Mouse (Mus musculus) CH12F3 (cell line): ENCODE data around the gene Tomm34.

Experiments
- in situ Hi-C: fragments of 300-500 bp; cut with MboI; formaldehyde crosslinking; loops from 2 replicates; pipeline ENCODE4 v1.14.3; 2020; ENCODE audit warnings: low sequenced_read_pairs

Gene Tomm34

DNA sequence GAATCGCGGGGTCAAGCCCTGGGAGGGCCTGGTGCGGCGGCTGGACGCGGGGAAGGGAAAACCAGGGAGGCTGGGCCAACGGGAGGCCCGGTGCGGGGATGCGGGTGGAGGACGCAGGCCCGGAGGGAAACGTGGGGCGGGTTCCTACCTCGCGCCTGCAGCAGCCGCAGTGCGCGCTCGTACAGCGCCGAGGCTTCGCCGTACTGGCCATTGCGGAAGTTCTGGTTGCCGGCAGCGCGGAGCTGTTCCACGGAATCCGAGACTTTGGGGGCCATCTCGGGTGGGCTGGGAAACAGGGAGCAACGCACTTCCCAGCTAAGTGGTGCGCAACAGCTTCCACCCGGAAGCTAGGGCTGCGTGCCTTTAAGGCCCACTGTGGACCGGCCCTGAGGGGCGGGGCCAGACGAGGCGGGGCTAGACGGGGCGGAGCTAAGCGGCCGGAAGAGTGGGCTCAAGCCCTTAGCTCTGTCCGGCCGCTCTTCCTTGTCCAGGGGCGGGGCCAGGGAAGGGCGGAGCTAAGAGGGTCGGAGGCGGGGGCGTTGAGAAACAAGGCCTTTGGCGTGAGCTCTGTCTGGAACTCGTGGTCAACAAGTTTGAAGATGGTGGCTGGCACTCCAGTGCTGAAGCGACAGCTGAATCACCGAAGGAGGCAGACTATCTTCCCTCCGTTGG is at the start of gene Tomm34:
Gene Tomm34 (minus strand): TSS at position 405 of the 672 bp plus-strand sequence.
- in situ Hi-C loops: no loop called here

DNA sequence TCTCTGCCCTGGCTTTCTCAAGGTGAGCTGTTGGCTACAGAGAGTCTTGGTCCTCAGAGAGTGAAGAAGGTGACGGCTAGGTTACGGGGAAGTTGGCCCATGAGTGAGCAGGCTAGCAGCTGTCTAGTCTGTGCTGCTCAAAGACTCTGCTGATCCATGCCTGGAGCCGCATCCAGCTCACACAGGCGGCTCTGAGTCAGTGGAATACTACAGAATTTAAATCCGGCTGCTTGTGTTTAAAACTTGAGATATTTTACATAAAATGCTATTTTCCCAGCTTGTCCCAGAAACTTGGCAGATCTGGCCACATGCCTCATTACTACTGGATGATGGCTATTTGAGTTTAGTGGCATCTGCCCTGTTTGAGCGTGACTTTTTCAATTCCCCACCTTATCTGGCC is 48.5 kb upstream of the Tomm34 start:
- in situ Hi-C loops: no loop called here

DNA sequence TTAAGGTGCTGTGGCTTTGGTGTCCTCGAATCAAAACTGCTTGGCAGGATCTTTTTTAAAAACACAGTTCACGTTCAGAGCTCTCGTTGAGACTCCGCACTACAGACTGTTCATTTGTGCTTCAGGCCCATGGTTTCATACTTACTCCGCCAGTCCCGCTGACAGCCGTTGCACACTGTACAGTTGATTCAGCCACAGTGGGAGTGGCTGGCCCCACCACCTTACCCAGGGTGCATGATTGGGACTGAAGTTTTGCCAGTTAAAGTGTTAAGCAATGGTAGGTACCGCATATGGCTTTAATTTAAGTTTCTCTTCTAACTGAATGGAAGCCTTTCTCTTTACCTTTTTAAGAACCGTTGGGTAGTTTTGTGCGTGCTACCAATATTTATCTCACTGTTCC is 44.6 kb upstream of the Tomm34 start:
- in situ Hi-C loops: no loop called here

DNA sequence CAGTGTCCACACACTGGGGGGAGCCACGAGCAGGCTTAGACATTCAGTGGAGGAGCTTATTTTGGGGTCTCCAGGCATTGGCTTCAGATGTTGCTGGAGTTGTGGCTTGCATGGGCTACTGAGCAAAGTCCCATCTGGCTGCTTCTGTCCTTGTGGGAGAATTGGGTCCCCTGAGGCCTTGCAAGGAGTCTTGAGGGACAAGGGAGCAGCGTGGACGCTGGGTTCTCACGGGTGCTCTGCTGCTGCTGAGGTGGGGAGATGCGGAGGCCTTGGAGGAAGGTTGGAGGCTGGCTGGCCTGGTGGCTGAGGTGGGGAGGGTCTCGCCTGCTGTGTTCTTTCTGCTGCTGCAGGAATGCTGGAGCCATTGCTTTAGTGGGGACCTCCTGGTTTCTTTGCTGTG is 43.1 kb upstream of the Tomm34 start:
- in situ Hi-C loops: no loop called here

DNA sequence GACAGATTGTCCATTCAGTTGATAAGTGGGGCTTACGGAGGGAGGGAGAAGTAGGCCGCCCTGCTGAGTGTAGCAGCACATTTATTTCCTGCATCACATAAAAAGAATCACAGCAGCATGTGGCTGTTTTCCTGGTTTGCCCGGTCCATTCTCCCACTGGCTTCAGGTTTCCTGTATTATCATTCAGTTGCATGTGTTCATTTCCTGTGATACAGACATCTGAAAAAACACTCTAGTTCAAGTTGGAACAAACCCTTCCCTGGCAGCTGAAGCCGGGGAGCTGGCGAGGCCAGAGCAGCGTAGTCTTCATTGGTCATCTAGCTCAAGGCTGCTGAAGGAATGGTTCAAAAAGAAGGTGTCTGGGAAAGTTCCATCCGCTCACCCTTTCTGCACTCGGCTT is 40.6 kb upstream of the Tomm34 start:
- in situ Hi-C loops: no loop called here

DNA sequence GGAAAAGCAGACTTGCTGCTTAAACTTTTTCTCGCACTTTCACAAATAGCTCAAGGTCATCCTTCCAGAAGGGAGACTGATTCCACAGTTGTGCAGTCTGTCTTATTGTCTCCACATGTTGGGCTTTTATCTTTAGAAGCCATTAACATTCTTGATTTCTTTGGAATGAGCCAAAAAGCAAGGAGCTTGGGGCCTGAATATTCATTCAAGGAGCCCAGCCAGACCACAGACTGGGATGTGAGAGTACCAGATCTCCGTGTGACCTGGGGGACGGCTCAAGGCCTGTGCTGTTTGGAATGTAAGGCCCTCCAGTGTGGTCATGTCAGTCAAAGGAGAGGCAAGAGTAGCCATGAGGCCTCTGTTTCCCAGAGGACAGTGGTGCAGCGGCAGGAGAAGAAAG is 37.5 kb upstream of the Tomm34 start:
- in situ Hi-C loops: loop anchor here (10.0 kb wide), 1 partner anchor 246 kb away; no protein-coding TSS in a partner anchor

DNA sequence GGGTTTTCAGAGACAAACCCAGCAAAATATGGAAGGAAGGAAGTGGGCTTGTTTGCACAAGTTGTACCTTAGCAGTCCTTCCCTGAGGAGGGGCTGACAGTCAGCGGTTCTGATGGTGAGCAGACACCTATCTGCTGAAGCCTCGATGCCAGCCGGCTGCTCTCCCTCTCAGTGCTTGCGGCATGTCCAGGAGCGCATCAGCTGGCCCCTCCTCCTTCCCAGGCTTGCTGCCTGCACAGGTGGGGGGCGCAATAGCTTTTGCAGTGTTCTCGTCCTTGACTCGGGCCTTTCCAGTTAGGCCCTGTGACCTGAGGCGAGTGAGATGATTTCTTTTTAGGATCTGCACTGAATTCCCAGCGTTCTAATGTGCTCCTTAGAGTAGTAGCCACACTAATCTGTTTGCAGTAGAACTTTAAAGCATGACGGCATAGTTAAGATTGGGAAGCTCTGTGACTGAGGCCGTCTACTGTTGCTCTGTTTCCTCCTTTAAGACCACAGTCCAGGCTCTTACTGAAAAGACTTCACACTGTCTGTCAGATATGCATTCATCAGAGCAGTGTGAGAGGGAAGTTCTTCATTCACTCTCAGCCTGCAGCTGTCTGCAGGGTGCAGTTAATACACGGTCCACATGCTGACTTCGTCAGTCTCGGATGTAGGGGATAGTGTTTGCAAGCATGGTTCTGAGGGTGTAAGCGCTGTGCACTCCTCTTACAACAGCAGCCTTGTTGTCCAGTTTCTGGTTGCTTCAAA is 36.3 kb upstream of the Tomm34 start:
- in situ Hi-C loops: loop anchor here (10.0 kb wide), 1 partner anchor 248 kb away; no protein-coding TSS in a partner anchor

DNA sequence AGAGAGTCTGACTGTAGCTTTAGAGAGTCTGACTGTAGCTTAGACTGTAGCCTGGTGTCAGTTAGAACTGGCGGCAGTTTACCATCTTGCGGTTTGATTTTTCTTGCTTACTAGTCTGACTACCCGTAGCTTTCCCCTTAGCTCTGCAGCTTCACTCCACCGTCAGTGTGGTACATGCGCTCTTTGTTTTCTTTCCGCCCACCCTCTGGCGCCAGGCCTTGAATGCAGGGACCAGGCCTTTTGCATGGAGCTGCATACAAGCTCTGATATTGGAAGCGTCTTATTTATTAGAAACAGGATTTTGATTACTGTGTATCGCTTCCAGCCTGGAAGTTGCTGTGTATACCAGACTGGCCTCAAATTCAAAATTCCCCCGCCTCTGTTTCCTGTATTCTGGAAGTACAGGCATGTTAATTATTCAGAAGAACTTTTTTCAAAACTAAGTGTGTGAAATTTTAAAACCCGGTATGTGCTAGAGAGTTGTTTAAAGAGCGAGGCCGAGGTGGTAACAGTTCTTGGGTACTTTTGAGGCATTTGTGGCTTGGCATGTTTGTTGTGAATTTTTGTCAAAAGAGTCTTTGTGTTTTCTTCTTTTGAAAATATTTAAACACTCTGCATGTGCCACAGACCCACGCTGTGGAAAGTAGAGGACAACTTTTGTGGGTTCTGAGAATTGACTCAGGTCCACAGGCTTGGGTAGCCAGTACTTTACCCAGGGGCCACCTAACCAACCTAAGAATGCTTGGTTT is 35.5 kb upstream of the Tomm34 start:
- in situ Hi-C loops: loop anchor here (10.0 kb wide), 1 partner anchor 248 kb away; no protein-coding TSS in a partner anchor

DNA sequence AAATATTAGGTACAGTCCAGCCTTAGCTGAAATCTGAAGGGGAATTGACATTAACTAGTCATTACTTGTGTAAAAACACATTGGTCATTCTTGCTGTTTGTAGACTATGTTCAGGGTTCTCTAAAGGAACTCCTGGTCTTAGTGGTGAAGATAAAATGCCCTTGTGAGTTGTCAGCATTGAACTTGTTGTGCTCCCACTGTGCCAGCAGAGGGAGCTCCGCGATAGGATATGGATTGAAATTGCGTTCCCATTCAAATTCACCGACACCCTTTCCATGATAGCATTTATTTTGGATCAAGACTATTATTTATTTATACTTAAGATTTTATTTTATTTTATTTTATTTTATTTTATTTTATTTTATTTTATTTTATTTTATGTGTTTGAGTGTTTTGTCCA is 32.5 kb upstream of the Tomm34 start:
- in situ Hi-C loops: loop anchor here (10.0 kb wide), 1 partner anchor 251 kb away; no protein-coding TSS in a partner anchor

DNA sequence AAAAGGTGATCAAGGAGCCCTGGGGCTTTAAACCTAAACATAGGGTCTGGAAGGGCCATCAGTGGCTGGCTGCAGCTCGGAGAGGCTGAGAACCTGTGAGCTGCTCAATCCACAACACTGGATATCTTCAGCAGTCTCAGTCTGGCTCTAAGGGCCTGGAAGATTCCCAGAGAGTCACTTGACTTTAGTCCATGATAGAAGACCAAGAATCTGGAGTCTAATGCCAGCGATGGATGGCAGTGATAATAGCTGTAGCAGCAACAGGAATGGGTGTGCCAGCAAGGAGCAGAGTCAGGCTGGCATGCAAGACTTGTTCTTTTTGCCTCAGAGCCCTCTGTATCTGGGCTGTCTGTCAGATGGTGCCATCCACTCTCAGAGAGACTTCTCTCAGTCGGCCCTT is 31.4 kb upstream of the Tomm34 start:
- in situ Hi-C loops: loop anchor here (10.0 kb wide), 1 partner anchor 252 kb away; no protein-coding TSS in a partner anchor

DNA sequence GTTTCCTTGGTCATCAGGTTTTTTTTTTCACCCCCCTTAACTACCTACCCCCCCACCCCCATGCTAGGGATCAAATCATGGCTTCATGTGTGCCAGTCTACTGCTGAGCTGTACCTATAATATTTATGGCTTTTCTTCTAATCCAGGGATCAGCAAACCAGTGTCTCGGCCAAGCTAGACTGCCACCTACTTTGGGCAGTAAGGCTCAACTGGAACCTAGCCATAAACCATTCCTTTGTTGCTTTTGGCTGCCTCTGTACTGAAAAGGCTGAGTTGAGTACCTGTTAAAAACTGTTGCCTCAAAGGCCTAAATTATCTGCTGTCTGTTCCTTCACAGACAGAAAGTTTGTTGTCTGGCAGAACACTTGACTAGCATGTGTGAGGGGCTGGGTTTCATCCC is 31.0 kb upstream of the Tomm34 start:
- in situ Hi-C loops: loop anchor here (10.0 kb wide), 1 partner anchor 253 kb away; no protein-coding TSS in a partner anchor

DNA sequence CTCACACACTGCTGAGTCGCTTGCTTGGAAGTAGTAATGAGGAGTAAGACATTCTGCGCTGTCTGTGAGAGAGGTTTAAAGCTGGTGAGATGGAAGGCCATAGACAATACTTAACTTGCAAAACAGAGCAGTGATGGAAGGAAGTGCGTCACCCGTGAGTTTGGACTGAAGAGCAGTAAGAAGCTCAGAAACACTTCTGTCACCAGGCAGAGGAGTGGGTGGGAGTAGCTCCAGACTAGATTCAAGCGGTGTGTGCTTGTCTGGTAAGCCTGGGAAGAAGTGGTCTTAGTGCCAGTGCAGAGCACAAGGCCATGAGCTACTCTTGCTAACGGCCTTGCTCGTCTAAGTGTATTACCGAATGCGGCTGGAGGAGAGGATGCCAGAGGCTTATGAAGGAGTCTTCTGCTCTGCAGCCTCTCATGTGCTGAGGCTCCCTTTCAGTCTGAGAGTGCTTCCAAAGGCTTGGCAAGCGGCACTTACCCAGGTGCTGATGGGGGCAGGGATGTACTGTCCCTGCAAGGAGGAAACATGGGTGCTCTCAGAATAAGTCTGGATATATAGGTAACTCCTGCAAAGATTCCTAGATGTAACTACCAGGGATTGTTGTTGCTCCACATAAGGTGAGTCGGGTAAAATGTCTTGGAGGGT is 27.8 kb upstream of the Tomm34 start:
- in situ Hi-C loops: no loop called here

DNA sequence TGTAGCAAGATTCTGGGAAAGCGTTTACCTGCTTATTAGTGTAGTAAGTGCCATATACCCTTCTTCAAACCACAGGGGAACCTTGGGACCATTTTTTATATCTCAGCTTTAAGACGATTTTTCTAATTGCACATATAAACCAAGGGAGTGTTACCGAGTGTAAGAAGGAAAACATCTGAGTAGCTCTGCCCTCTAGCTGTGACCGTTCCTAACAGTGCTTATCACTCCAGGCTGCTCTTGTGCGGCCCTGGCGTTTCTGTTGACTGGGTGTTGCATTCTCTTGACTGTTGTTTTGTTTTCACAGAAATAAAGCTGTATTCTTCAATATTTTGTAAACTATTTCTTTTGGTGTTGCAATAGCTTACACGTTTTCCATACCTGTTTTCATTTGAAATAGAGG is 23.2 kb upstream of the Tomm34 start:
- in situ Hi-C loops: no loop called here

DNA sequence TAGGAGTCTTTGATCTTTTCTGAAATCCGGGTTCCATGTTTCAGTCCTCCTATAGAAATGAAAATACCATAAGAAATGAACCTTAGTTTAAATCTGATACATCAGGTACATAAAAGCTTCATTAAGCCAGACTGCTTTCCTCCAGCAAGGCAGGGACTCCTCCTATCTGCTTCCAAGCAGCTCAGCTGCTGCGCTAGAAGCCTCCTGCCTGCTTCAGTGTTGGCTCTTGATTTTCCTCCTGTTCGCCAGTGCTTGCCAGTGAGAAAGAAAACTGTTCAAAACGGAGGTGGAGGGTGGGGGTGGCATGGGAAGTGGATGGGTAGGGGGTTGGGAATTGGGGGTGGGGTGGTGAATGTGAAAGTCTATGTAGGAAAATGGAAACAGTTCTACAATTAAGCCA is 18.5 kb upstream of the Tomm34 start:
- in situ Hi-C loops: no loop called here

DNA sequence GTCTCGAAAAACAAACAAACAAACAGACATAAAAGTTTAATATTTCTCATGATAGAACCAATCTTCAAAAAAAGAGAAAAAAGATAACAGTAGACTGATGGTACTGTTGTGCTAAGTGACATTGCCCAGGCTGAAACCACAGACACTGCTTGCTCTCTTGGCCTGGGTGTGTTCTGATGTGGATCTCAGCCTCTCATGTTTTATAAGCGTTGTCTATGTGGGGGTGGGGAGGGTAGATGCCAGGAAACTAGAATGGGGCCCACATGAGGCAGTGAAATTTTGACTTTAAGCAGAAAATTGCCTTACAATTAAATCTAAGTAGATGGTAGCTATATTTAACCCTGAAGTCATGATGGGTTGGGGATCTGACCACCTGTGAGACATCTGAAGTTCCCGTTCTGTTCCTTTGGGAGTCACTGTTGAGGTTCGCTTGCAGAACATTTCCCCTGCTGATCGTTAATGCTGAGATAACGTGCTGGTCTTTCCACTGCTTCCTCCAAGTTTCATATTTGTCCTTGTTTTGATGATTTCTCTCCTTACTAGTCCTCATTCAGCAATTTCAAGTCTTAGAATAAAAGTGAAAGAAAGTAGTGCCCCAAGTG is 16.5 kb upstream of the Tomm34 start:
- in situ Hi-C loops: no loop called here

DNA sequence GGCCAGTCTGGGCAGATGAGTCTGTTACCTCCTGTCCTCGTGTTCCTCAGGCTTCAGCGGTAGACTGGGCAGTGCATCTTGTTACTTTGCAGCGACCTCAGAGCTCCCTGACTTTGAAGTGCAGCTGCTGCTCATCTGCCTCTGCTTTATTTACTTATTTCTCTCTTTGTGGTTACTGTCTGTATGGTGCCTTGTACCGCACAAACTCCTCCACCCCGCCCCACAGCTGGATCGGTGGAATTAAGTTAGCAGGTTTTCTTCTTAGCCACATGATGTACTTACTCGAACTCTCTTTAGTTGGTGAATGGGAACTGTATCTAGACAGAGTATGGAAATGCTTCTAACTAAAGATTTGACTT is 13.4 kb upstream of the Tomm34 start:
- in situ Hi-C loops: no loop called here

DNA sequence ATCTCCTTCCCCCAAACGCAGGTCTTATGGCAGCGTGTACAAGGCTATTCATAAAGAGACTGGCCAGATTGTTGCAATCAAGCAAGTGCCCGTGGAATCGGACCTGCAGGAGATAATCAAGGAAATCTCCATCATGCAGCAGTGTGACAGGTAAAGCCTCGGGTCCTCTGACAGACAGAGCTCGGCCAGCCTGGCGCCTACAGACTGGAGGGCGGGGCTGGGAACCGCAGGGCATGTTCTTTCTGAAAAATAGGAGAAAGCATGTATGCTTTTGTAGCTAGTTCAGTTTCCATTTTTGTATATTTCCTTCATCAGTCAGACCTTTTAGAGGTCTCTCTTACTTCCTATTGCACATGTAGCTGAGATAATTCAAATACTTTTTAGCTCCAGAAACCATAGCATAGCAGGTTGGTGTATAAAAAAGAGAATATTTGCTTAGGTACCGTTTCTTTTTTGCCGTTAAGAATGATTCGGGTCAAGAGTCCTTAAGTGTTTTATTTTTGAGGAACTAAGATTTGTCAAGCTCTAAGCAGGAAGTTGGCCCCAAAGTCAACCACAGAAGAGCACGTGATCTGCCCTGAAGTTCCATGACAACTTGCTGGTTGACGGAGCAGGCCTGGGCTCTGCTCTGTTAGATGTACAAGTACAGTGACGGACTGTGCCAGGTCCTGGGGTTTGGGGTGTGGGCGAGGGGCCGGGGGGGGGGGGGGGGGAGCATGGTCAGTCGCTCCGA is 12.8 kb upstream of the Tomm34 start:
- in situ Hi-C loops: no loop called here

DNA sequence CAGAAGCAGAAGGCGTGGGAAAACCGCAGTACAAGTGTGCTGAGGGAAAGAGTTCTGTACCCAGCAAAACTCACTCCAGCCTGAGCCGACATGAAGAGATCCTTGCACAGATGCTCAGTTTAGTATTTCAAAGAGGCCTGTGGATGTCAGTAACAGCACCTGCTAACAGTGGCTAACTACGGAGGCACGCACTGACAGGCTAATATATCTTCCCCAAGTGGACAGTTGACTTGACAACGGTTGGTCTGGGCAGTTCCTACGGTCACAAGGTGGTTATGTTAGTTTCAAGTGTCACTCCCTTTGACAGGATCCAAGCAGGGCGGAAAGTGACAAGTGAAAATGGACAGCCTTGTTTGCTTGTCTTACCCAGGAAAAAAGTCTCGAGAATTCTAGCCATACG is 11.2 kb upstream of the Tomm34 start:
- in situ Hi-C loops: no loop called here

DNA sequence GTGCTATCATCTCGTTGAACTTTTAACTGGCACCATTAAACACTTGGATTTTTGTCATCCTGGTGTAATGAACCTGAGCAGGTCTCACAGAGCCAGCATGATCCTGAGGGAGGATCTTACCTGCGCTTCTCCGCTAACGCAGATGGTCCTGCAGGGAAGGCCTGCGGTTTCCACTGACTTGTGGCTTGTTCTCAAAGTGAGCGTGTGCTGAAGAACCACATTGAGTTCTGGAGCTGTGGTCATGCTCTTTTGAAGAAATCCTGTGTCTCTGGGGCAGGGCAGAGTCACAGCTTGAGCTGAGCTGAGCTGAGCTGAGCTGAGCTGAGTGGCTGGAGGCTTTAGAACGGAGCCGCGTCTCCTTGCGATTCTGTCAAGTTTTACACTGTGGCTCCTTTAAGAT is 10.6 kb upstream of the Tomm34 start:
- in situ Hi-C loops: no loop called here

DNA sequence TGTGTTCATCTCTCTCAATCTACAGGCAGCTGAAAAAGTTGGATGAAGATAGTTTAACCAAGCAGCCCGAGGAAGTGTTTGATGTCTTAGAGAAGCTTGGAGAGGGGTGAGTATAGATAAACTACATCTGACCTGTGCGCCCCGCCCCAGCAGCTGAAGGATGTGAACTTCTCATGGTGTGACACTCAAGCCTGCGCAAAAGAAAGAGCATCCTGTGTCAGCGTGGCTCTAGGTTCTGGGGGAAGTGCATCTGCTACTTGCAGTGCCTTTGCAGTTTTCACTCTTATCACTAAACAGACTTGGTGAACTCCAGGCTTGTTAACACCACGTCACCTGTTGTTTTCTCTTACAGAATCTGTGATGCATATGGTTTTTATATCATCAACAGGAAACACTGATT is 8.5 kb upstream of the Tomm34 start:
- in situ Hi-C loops: no loop called here
